Mouse (Mus musculus) forebrain, postnatal 0 days (tissue): ENCODE results near the gene Hist1h2bh. TPM values are rescaled to one million over a fixed set of nuclear protein-coding genes. Genes with fewer than 3 reads are reported as not detected.
A peak's percentile ranks its signal among the peaks of the same experiment; 100 is the strongest.

Experiments used
- ATAC-seq: fragments of 200-750 bp; cut with Nextera tagmentation; 2 replicates; pipeline ENCODE4 v1.8.0; 2017; ENCODE audit warnings: mild to moderate bottlenecking, moderate library complexity
- DNase-seq: peaks from one replicate; pipeline ENCODE4 v3.0.0-alpha.2; 2015
- H3K27ac ChIP-seq: fragments of 300-500 bp; sonication (generic); 2 replicates; pipeline ENCODE4 v1.5.1; 2014; ENCODE audit warnings: low read depth, mild to moderate bottlenecking, antibody characterized with exemption, low read length, moderate library complexity, mixed read lengths
- H3K27me3 ChIP-seq: fragments of 300-500 bp; sonication (generic); 2 replicates; pipeline ENCODE4 v1.6.1; 2014; ENCODE audit warnings: mild to moderate bottlenecking, low read length, mixed read lengths; ENCODE audit not compliant: insufficient read depth
- H3K36me3 ChIP-seq: fragments of 300-500 bp; sonication (generic); 2 replicates; pipeline ENCODE4 v1.6.1; 2014; ENCODE audit warnings: mild to moderate bottlenecking, moderate library complexity; ENCODE audit not compliant: insufficient read depth
- H3K4me1 ChIP-seq: fragments of 300-500 bp; sonication (generic); 2 replicates; pipeline ENCODE4 v1.6.1; 2014; ENCODE audit warnings: antibody characterized with exemption; ENCODE audit not compliant: insufficient read depth
- H3K4me2 ChIP-seq: fragments of 300-500 bp; sonication (generic); 2 replicates; pipeline ENCODE4 v1.6.1; 2014; ENCODE audit warnings: low read depth, mild to moderate bottlenecking, moderate library complexity
- H3K4me3 ChIP-seq: fragments of 300-500 bp; sonication (generic); 2 replicates; pipeline ENCODE4 v1.5.1; 2014; ENCODE audit warnings: low read depth, low read length, mixed read lengths
- H3K9ac ChIP-seq: fragments of 300-500 bp; sonication (generic); 2 replicates; pipeline ENCODE4 v1.6.1; 2014; ENCODE audit warnings: mild to moderate bottlenecking
- H3K9me3 ChIP-seq: fragments of 300-500 bp; sonication (generic); 2 replicates; pipeline ENCODE4 v1.6.1; 2016; ENCODE audit warnings: low read length
- CTCF ChIP-seq: sonication (generic); IDR thresholded peaks from 2 replicates; pipeline ENCODE4 v1.5.1; 2016; ENCODE audit warnings: antibody characterized with exemption, control low read depth, low read depth
- WGBS: fragments of 180-500 bp; shearing (Covaris S2); extraction: QIAGEN DNeasy Blood & Tissue Kit; methylation state at CpG from one replicate; pipeline ENCODE4 v1.1.7; 2014; 5-methylcytosine and 5-hydroxymethylcytosine counted together
- polyA plus RNA-seq: library from polyadenylated mRNA; unstranded; fragments of >200 nt; fragmentation: Nextera tagmentation; extraction: Ambion mirVana; gene quantifications from 2 replicates; pipeline ENCODE4 v1.2.1, GENCODE M21; 2015
- total RNA-seq: library from RNA; depleted of rRNA; stranded (reverse); fragments of >200 nt; gene quantifications from 2 replicates; pipeline ENCODE4 v1.2.3, GENCODE M21; 2014

The Hist1h2bh gene
- total and polyA plus RNA-seq, 2 experiments from 2014 or later = 0.17 to 12.5 TPM

GRCm38 (mm10) chr13:23519416-23519815, 23.8 kb downstream of the Hist1h2bh start:
- Histone ChIP-seq H3K36me3 (no peaks in the 10 kb centered on the region), H3K4me2 (peak overlapping the region; percentile 59), H3K27ac (no peak overlapping the region), H3K9me3 (no peaks in the 10 kb centered on the region), H3K9ac (no peak overlapping the region), H3K27me3 (no peaks in the 10 kb centered on the region), H3K4me3 (peak overlapping the region; percentile 52), H3K4me1 (no peaks in the 10 kb centered on the region)
- 0% methylated on average over 10 of the region's 10 CpGs for WGBS
- no peak for TF ChIP-seq CTCF
- DNase-seq (peak; percentile 88), ATAC-seq (peak; percentile 15; the same call in 1 of the 2 replicates)

- Histone ChIP-seq H3K4me3 (peak overlapping the region; percentile 52), H3K9me3 (no peaks in the 10 kb centered on the region), H3K27me3 (no peaks in the 10 kb centered on the region), H3K9ac (no peak overlapping the region), H3K27ac (no peak overlapping the region), H3K4me1 (no peaks in the 10 kb centered on the region), H3K36me3 (no peaks in the 10 kb centered on the region), H3K4me2 (peak overlapping the region; percentile 59)
- no peak for TF ChIP-seq CTCF
- 0% methylated on average over 6 of the region's 6 CpGs for WGBS
- peak; percentile 89 for DNase-seq
- 0 out of 2 replicates have a peak, but pooled peaks have one; percentile 12 for ATAC-seq
These were observed 24.3 kb downstream of the Hist1h2bh start for GRCm38 (mm10) chr13:23518885-23519284.

- Histone ChIP-seq H3K9ac (no peak overlapping the region), H3K4me1 (no peaks in the 10 kb centered on the region), H3K9me3 (no peaks in the 10 kb centered on the region), H3K27ac (no peak overlapping the region), H3K4me2 (peak overlapping the region; percentile 59), H3K36me3 (no peaks in the 10 kb centered on the region), H3K27me3 (no peaks in the 10 kb centered on the region), H3K4me3 (peak overlapping the region; percentile 52)
- WGBS = 0% methylated on average over 6 of the region's 6 CpGs
- ATAC-seq = no peak
- no peak for DNase-seq
- no peak for TF ChIP-seq CTCF
These were observed 24.9 kb downstream of the Hist1h2bh start for GRCm38 (mm10) chr13:23518295-23518603.

GRCm38 (mm10) chr13:23517603-23518294, 25.4 kb downstream of the Hist1h2bh start:
- no peaks in the 10 kb centered on the region for H3K4me1 ChIP-seq
- H3K9ac ChIP-seq = 0 out of 2 replicates have a peak overlapping the region, but pooled peaks have one; percentile 26
- under 1% methylated on average over 27 of the region's 27 CpGs for WGBS
- ATAC-seq (peak; percentile 92), DNase-seq (peak; percentile 94)
- H3K4me3 ChIP-seq = peak overlapping the region; percentile 52
- H3K27ac ChIP-seq = no peak overlapping the region
- peak overlapping the region; percentile 59 for H3K4me2 ChIP-seq
- no peaks in the 10 kb centered on the region for H3K36me3 ChIP-seq
- no peak for TF ChIP-seq CTCF
- no peaks in the 10 kb centered on the region for H3K27me3 ChIP-seq
- no peaks in the 10 kb centered on the region for H3K9me3 ChIP-seq

- DNase-seq (peak; percentile 91), ATAC-seq (peak; percentile 73)
- H3K4me1 ChIP-seq = no peaks in the 10 kb centered on the region
- no peak for TF ChIP-seq CTCF
- H3K4me3 ChIP-seq = peak overlapping the region; percentile 52
- no peak overlapping the region for H3K9ac ChIP-seq
- H3K36me3 ChIP-seq = no peaks in the 10 kb centered on the region
- H3K9me3 ChIP-seq = no peaks in the 10 kb centered on the region
- H3K4me2 ChIP-seq = peak overlapping the region; percentile 59
- WGBS = under 1% methylated on average over 19 of the region's 19 CpGs
- H3K27me3 ChIP-seq = no peaks in the 10 kb centered on the region
- no peak overlapping the region for H3K27ac ChIP-seq
These were observed 26.2 kb downstream of the Hist1h2bh start for GRCm38 (mm10) chr13:23516822-23517602.

- WGBS = 56% methylated on average over 15 of the region's 15 CpGs
- ATAC-seq (no peak), DNase-seq (no peak)
- Histone ChIP-seq H3K4me2 (peak overlapping the region; percentile 59), H3K27me3 (no peaks in the 10 kb centered on the region), H3K4me1 (no peaks in the 10 kb centered on the region), H3K27ac (no peak overlapping the region), H3K4me3 (peak overlapping the region; percentile 52), H3K9me3 (no peaks in the 10 kb centered on the region), H3K9ac (no peak overlapping the region), H3K36me3 (no peaks in the 10 kb centered on the region)
- TF ChIP-seq CTCF = no peak
These were observed 27.2 kb downstream of the Hist1h2bh start for GRCm38 (mm10) chr13:23515826-23516620.
